Mouse (Mus musculus) CH12.LX (cell line): ENCODE results near the gene Hist1h3c.

ENCODE experiments used
- CHD2 ChIP-seq: IDR thresholded peaks from 2 replicates; pipeline ENCODE4 v1.6.1; 2011; ENCODE audit warnings: low read length, improper control_type of control experiment
- CTCF ChIP-seq, 2 experiments: IDR thresholded peaks in 1 of 2; conservative IDR thresholded peaks in 1 of 2; 2 replicates each; pipeline ENCODE4 v1.5.1; 2011 to 2012; ENCODE audit warnings: low read depth in 2 of 2, low read length in 2 of 2, improper control_type of control experiment in 1 of 2, inconsistent platforms in 1 of 2, mild to moderate bottlenecking in 1 of 2, moderate library complexity in 1 of 2
- EP300 ChIP-seq: IDR thresholded peaks from 2 replicates; pipeline ENCODE4 v1.6.1; 2011; ENCODE audit warnings: low read length, improper control_type of control experiment
- KAT2A ChIP-seq: IDR thresholded peaks from 2 replicates; pipeline ENCODE4 v1.6.1; 2012; ENCODE audit warnings: low read length, improper control_type of control experiment, inconsistent platforms; ENCODE audit not compliant: insufficient replicate concordance
- POLR2A ChIP-seq: IDR thresholded peaks from 2 replicates; pipeline ENCODE4 v1.6.1; 2011; ENCODE audit warnings: low read depth, mild to moderate bottlenecking, improper control_type of control experiment, low read length
- POLR2AphosphoS2 ChIP-seq: IDR thresholded peaks from 2 replicates; pipeline ENCODE4 v1.6.1; 2011; ENCODE audit warnings: low read depth, low read length, improper control_type of control experiment
- SMC3 ChIP-seq: IDR thresholded peaks from 2 replicates; pipeline ENCODE4 v1.6.1; 2011; ENCODE audit warnings: low read depth, low read length, improper control_type of control experiment
- TCF12 ChIP-seq: IDR thresholded peaks from 2 replicates; pipeline ENCODE4 v1.6.1; 2014; ENCODE audit warnings: low read depth, mild to moderate bottlenecking, inconsistent platforms, low read length, improper control_type of control experiment
- ZNF384 ChIP-seq: IDR thresholded peaks from 2 replicates; pipeline ENCODE4 v1.6.1; 2012; ENCODE audit warnings: low read depth, low read length, improper control_type of control experiment, inconsistent platforms

DNA sequence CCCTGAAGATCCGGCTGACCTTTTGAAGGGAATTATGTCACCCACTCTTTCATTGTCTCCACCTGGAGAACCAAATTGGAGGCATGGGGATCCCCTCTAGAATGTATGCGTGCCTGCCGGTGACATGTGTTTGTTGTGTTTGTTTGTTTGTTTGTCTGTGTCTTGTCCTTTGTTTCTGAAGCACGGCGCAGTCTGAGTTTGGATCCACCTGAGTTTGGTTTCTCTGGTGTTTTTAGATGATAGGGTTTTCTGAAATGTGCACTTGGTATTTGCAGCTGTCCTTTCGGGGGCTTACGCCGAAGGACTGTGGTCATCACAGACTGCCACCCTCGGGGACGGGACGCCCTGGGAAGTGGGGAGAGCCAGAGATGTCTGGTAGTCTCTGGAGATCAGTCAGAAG is 28.2 kb downstream of the Hist1h3c start:
- TF ChIP-seq CTCF (conservative IDR thresholded peaks at IDR 0.05 in 1 of 2, IDR thresholded peaks at IDR 0.05 in 1 of 2; ENCODE audit: low read depth in 2 of 2, low read length in 2 of 2) (no peak), EP300 (no peak), ZNF384 (no peak), SMC3 (no peak), POLR2AphosphoS2 (no peak), POLR2A (no peak), TCF12 (no peak), KAT2A (no peak), CHD2 (no peak)
